Mouse (Mus musculus) splenic B cell, adult 2 months (primary cell): Measurements from ENCODE around the gene Lrrc23.

Source experiments
- DNase-seq: peaks from one replicate; pipeline ENCODE4 v3.0.0-alpha.2; 2011; ENCODE audit warnings: low read depth, low spot score
- H3K27me3 ChIP-seq: 2 replicates; pipeline ENCODE4 v1.6.1; 2012; ENCODE audit warnings: mild to moderate bottlenecking, low read length, moderate library complexity, mixed read lengths; ENCODE audit not compliant: control insufficient read depth, poor library complexity, insufficient read depth, severe bottlenecking
- H3K36me3 ChIP-seq: 2 replicates; pipeline ENCODE4 v1.6.1; 2012; ENCODE audit warnings: mild to moderate bottlenecking, low read length, moderate library complexity, mixed read lengths; ENCODE audit not compliant: control insufficient read depth, poor library complexity, insufficient read depth, severe bottlenecking

Gene Lrrc23

DNA sequence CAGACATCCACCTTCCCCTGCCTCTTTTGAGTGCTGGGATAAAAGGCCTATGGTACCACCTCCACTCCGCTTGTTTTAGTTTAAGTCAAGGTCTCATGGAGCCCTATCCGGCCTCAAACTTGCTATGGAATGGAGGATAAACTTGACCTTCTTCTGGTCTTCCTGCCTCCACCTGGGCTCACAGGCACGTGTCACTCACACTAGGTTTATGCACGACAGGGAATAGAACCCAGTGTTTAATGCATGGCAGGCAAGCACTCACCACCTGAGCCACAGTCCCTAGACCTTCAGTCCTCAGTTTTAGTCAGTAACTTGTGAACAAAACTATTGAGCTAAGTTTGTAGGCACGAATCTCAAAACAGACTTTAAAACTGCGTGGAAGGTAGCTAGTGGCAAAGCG lies 48.5 kb downstream of the Lrrc23 start:
- no peak for DNase-seq
- peaks cover 35% of the 10 kb centered on the region for H3K36me3 ChIP-seq
- no peaks in the 10 kb centered on the region for H3K27me3 ChIP-seq

GRCm38 (mm10) chr6:124729850-124730705 lies 49.4 kb downstream of the Lrrc23 start:
- DNase-seq: peak; percentile 91
- Histone ChIP-seq H3K27me3 (no peaks in the 10 kb centered on the region), H3K36me3 (peaks cover 35% of the 10 kb centered on the region)

DNA sequence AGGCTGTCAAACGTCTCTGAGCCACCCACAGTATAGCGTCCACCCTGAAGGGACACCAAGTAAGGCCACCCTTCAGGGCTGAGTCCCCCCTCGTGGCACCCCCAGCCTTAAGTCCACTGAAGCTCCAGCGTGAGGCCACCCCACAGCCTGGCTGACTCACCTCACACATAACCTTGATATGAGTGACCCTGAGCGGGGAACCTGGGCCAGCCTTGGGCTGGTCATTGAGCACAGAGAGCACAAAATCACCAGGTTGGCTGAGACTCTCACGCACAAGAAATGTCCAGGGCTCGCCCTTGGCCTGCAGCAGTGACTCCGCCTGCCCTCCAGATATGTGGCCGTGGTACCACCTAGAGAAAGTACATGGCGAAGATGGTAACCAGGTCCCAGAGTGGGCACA lies 50.9 kb downstream of the Lrrc23 start:
- no peak for DNase-seq
- peaks cover 44% of the 10 kb centered on the region for H3K36me3 ChIP-seq
- no peaks in the 10 kb centered on the region for H3K27me3 ChIP-seq

DNA sequence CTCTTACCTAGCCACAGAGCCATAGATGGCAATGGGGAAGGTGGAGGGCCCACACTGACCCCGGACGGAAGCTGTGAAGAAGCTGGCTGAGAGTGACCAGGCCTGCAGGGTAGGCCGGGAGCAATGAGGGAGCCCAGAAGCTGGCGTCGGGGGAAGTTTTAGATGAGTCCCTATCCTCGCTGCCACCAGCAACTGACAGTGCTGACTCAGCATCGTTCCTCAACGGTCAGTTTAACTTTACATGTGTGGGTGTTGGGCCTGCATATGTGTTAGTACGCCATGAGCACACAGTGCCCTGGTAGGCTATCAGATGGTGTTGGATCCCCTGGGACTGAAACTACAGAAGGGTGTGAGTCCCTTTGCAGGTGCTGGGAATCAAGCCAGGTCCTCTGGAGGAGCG lies 55.1 kb downstream of the Lrrc23 start:
- no peak for DNase-seq
- no peaks in the 10 kb centered on the region for H3K27me3 ChIP-seq
- H3K36me3 ChIP-seq: peaks cover 42% of the 10 kb centered on the region

DNA sequence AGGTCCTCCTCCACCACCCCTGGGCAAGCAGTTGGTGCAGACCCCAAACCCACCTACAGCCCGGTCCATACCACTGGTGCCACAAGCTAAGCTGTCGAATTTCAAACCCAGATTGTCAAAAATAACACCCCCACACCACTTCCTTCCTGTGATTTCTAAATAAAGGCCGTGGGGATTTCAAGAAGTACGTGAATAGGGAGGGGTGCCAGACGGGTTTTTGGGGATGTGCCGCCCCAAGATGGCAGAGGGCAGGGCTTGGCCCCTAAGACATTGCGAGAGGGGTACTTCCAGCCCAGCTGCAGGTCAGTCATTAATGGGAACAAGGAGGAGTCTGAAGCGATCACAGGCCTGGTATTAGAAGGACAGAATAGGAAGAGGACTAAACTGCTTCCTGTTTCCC lies 56.0 kb downstream of the Lrrc23 start:
- DNase-seq: peak; percentile 75
- Histone ChIP-seq H3K36me3 (peaks cover 37% of the 10 kb centered on the region), H3K27me3 (no peaks in the 10 kb centered on the region)

GRCm38 (mm10) chr6:124722876-124723473 lies 56.6 kb downstream of the Lrrc23 start:
- H3K36me3 ChIP-seq: peaks cover 31% of the 10 kb centered on the region
- DNase-seq: peak; percentile 50

GRCm38 (mm10) chr6:124720904-124721303 lies 58.6 kb downstream of the Lrrc23 start:
- peak; percentile 85 for DNase-seq
- peaks cover 19% of the 10 kb centered on the region for H3K36me3 ChIP-seq

More at GRCm38 (mm10) chr6:124722876-124723473, 56.6 kb downstream of the Lrrc23 start:
- no peaks in the 10 kb centered on the region for H3K27me3 ChIP-seq

More at GRCm38 (mm10) chr6:124720904-124721303, 58.6 kb downstream of the Lrrc23 start:
- H3K27me3 ChIP-seq: no peaks in the 10 kb centered on the region
